Mouse (Mus musculus): ENCODE measurements around the gene Pou2f1.

Gene Pou2f1

GRCm38 (mm10) chr1:165961676-165962364 is 40.7 kb downstream of the Pou2f1 start:
- no peak for DNase-seq (ENCODE audit: extremely low read depth, low read depth)

DNA sequence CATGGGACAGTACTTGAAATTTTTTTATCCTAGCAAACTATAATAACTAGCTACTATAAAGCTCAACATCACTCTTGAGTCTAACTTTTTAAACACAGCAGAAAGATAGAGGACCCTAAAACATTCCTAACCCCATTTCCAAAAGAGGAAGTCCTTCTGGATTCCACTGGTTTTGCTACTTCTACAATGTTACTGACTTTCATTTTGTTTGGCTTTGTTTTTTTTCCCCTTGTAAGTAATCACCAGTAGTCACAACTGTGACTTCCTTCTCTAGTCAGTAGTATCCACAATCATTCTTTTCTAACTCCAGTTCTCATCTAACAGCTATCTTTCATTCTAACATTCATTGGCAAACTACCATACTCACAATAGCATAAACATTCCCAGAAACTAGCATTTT is 44.3 kb downstream of the Pou2f1 start:
- no peak for DNase-seq (ENCODE audit: extremely low read depth, low read depth)

DNA sequence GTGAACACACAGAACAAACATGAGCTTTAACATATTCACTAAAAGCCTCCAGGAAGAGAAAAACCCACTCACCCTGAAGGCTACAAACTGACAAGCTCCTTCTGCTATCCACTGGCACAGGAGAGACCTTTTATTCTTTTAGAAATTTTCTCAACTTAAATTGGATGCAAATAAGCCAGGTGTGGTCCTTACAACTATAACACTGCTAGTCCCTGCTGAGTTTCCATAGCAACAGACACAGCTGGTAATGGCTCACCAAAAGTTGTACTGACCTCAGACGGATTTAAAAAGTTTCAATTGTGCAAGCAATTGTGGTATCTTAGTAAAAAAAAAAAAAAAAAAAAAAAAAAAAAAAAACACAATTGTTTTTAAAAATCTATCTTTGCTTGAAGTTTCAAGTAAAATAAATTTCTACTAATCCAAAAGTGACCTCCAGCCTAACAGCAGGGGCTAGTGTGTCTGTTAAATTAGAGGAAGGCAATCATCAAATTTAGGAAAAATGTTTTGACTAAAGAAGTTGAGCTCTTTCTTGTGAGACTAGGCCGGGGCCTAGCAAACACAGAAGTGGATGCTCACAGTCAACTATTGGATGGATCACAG is 54.2 kb downstream of the Pou2f1 start:
- DNase-seq (ENCODE audit: extremely low read depth, low read depth): no peak

- DNase-seq (ENCODE audit: extremely low read depth, low read depth): no peak
These were observed 59.2 kb downstream of the Pou2f1 start for GRCm38 (mm10) chr1:165943270-165943669.

GRCm38 (mm10) chr1:165935466-165935818 is 67.0 kb downstream of the Pou2f1 start:
- no peak for DNase-seq (ENCODE audit: extremely low read depth, low read depth)

- peak; percentile 59 for DNase-seq (ENCODE audit: extremely low read depth, low read depth)
These were observed 67.6 kb downstream of the Pou2f1 start for GRCm38 (mm10) chr1:165934648-165935465.

DNA sequence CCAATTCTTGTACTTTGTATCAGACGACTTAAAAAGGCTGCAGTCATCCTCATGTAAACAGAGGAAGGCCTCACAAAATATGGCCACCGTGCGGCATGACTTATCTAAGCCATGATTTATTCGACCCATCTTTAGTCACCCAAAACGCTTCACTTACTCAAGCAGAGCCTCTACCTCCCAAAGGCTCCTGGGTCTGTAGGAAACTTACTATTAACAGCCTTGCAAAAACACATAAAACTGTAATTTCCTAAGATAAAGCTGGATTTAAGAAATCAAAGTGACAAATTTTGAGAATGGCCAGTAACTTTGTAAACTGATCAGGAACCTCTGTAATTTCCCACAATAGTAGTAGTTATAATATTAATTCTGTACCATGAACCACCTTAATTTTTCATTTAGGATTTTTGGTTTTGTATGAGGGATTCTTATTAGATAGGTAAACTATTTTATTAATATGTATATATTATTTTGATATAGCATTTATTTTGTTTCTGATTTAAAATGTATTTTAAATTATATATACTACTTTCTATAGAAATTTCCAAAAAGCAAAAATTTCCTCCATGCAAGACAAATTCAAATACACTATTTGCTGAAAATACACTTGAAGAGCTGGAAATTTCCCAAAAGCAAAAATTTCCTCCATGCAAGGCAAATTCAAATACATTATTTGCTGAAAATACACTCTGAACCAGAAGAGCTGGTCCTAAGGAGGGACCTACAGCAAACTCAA is 68.4 kb downstream of the Pou2f1 start:
- no peak for DNase-seq (ENCODE audit: extremely low read depth, low read depth)

- DNase-seq (ENCODE audit: extremely low read depth, low read depth): no peak
These were observed 69.6 kb downstream of the Pou2f1 start for GRCm38 (mm10) chr1:165932842-165933241.

DNA sequence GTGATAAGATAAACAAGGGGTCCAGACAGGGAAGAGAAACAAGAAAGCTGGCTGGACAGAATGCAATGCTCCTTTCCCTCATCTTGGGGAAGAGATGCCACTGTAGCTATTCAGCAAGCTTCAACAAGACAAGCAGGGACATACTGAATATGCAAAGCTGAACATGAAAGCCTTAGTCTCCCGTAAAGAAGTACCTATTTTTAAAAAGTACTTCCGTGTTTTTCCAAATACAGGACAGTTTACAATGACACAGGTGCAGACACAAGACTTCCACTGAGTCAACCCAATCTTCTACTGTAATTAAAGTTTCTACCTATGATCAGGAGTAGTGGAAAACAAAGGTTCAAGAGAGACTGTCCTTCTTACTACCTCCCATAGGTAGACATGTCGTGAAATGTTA is 72.0 kb downstream of the Pou2f1 start:
- DNase-seq (ENCODE audit: extremely low read depth, low read depth): no peak

DNA sequence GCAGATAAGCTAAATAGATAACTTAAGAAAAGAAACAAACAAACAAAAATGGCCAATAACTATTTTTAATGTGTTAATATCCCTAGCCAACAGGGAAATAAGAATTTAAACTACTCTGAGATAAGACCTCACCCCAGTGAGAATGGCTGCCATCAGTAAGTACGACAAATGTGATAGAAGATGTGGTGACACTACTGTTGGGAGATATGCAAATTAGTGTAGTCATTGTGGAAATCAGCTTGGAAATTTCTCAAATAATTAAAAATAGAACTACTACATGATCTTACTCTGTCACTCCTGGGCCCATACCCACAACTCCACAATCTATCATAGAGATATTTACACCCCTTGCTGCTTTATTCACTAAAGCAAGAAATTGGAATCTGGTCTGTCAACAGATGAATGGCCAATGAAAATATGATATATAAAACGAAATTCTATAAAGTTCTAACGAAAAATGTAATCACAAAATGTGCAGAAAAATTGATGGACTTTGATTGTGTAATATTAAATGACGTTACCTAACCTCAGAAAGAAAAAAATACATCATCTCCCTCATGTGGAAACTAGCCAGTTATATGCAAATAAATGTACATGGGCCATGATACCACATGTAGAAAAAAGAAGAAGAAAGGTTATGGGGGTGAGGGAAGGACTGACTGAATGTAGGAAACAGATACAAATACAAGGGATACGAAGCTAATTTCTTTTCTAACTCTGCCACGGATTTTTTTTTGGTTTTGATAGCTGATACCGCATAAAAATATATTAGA is 74.8 kb downstream of the Pou2f1 start:
- DNase-seq (ENCODE audit: extremely low read depth, low read depth): no peak

DNA sequence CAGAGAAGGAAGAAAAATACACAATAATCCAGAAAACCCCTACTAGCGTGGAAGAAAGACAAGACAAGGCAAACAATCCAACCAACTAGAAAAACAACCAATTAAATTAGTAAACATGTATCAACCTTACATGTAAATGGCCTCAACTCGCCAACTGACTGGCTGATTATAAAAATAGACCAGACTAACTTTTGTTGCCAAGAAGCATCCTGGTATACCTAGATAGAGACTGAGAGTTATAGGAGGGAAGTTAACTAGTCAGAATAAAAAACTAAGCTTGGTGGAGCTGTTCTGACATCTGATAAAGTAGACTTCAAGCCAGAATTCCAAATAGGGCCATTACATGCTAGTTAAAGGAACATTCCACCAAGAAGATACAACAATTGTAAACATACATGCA is 77.3 kb downstream of the Pou2f1 start:
- DNase-seq (ENCODE audit: extremely low read depth, low read depth): no peak

GRCm38 (mm10) chr1:165922488-165922887 is 80.0 kb downstream of the Pou2f1 start:
- no peak for DNase-seq (ENCODE audit: extremely low read depth, low read depth)

DNA sequence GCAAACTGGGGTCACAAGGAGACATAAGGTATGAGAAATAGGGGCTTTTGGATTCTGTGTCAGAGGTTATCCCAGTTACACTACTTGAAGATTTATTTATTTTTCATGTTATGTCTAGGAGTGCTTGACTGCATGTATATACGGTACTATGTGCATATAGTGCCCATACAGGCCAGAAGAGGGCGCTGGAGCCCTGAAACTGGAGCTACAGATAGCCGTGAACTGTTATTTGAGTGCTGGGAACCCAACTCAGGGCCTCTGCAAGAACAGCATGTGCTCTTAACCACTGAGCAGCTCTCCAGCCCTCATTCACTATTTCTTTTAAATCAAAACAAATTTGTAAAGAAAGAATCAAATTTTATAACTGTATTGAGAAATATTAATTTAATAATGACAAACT is 81.5 kb downstream of the Pou2f1 start:
- DNase-seq (ENCODE audit: extremely low read depth, low read depth): no peak

- no peak for DNase-seq (ENCODE audit: extremely low read depth, low read depth)
These were observed 88.1 kb downstream of the Pou2f1 start for GRCm38 (mm10) chr1:165914416-165914801.

- DNase-seq (ENCODE audit: extremely low read depth, low read depth): no peak
These were observed 88.6 kb downstream of the Pou2f1 start for GRCm38 (mm10) chr1:165913720-165914415.

- DNase-seq (ENCODE audit: extremely low read depth, low read depth): no peak
These were observed 93.0 kb downstream of the Pou2f1 start for GRCm38 (mm10) chr1:165909471-165909870.

GRCm38 (mm10) chr1:165908806-165909205 is 93.7 kb downstream of the Pou2f1 start:
- no peak for DNase-seq (ENCODE audit: extremely low read depth, low read depth)

GRCm38 (mm10) chr1:165908153-165908552 is 94.3 kb downstream of the Pou2f1 start:
- DNase-seq (ENCODE audit: extremely low read depth, low read depth): no peak

GRCm38 (mm10) chr1:165903596-165903995 is 98.9 kb downstream of the Pou2f1 start:
- DNase-seq (ENCODE audit: extremely low read depth, low read depth): no peak

- no peak for DNase-seq (ENCODE audit: extremely low read depth, low read depth)
These were observed 110.8 kb downstream of the Pou2f1 start for GRCm38 (mm10) chr1:165891686-165892085.

Data from MEL-GATA-1-ER (cell line).